ENCODE assay signal across 16 mouse cellular contexts in genomic region chr14:55348098-55348497, GRCm38 (mm10).
DNase-seq lines count a peak whose midpoint lies in the region; ATAC-seq lines count a peak whose summit lies in the region.
"Had no signal": no experiment of that assay in that cellular context is flagged by ENCODE, and none has a peak within 500 bp of the region (broad histone marks: within the 10 kb centered on the region; RNA-seq: fewer than 3 reads in every experiment).

No protein-coding gene starts in this region.

- H3K4me3 ChIP-seq in intestine, embryonic 16.5 days (ENCODE audit: low read length): no peak overlapping the region
- H3K4me3 ChIP-seq: embryonic facial prominence, embryonic 12.5 days; hindbrain, embryonic 13.5 days; liver, embryonic 15.5 days; neural tube, embryonic 12.5 days had no signal

- peak; percentile 48 for DNase-seq in layer of hippocampus, adult 9-11 months
- no peak for DNase-seq in layer of hippocampus, adult 9-10 months (ENCODE audit: low spot score)
- DNase-seq in cerebellum, adult 11-12 months: peak; percentile 92
- DNase-seq in cerebellum, postnatal 10 days: peak; percentile 86 to 89
- peak; percentile 39 for DNase-seq in telencephalon, adult 2 months (ENCODE audit: low read depth, low spot score)
- DNase-seq in kidney, adult 8-10 months: no peak
- DNase-seq: gastrocnemius, postnatal 10 days; lung, postnatal 10 days; thymus, postnatal 14 days had no signal

- H3K4me2 ChIP-seq in intestine, embryonic 16.5 days (ENCODE audit: low read depth, low read length): no peak overlapping the region
- H3K4me2 ChIP-seq: embryonic facial prominence, embryonic 12.5 days; hindbrain, embryonic 13.5 days; liver, embryonic 15.5 days; neural tube, embryonic 12.5 days had no signal

- H3K9me3 ChIP-seq in intestine, embryonic 16.5 days (ENCODE audit: control insufficient read depth, low read length): no peaks in the 10 kb centered on the region
- H3K9me3 ChIP-seq: embryonic facial prominence, embryonic 12.5 days; hindbrain, embryonic 13.5 days; liver, embryonic 15.5 days; neural tube, embryonic 12.5 days had no signal

- ATAC-seq in intestine, embryonic 16.5 days: no peak
- ATAC-seq: intestine, postnatal 0 days had no signal

- H3K27ac ChIP-seq in intestine, embryonic 16.5 days (ENCODE audit: low read length): no peak overlapping the region
- H3K27ac ChIP-seq: embryonic facial prominence, embryonic 12.5 days; hindbrain, embryonic 13.5 days; kidney, postnatal 0 days; liver, embryonic 15.5 days; neural tube, embryonic 12.5 days had no signal

- WGBS in intestine, embryonic 16.5 days: 87% methylated on average over 4 of the region's 4 CpGs

- no peaks in the 10 kb centered on the region for H3K4me1 ChIP-seq in intestine, embryonic 16.5 days (ENCODE audit: control insufficient read depth, insufficient read depth, low read length)
- H3K4me1 ChIP-seq: embryonic facial prominence, embryonic 12.5 days; hindbrain, embryonic 13.5 days; neural tube, embryonic 12.5 days had no signal

- no peak overlapping the region for H3K9ac ChIP-seq in intestine, embryonic 16.5 days (ENCODE audit: low read depth, low read length)
- H3K9ac ChIP-seq: embryonic facial prominence, embryonic 12.5 days; hindbrain, embryonic 13.5 days; liver, embryonic 15.5 days; neural tube, embryonic 12.5 days had no signal

- no peaks in the 10 kb centered on the region for H3K36me3 ChIP-seq in intestine, embryonic 16.5 days (ENCODE audit: control insufficient read depth, insufficient read depth, low read length)
- H3K36me3 ChIP-seq: embryonic facial prominence, embryonic 12.5 days; hindbrain, embryonic 13.5 days; liver, embryonic 15.5 days; neural tube, embryonic 12.5 days had no signal

- no peaks in the 10 kb centered on the region for H3K27me3 ChIP-seq in intestine, embryonic 16.5 days (replicated peaks; ENCODE audit: control insufficient read depth, insufficient read depth, low read length)
- H3K27me3 ChIP-seq: embryonic facial prominence, embryonic 12.5 days; hindbrain, embryonic 13.5 days; liver, embryonic 15.5 days; neural tube, embryonic 12.5 days had no signal

Comparison
In these comparisons a context has a peak if more than half of its experiments do, and no peak if none do; other contexts are left out.
1. DNase-seq: peak in layer of hippocampus, adult 9-11 months (single experiment), cerebellum, adult 11-12 months (single experiment), cerebellum, postnatal 10 days (2 of 2) and telencephalon, adult 2 months (single experiment); none in layer of hippocampus, adult 9-10 months (single experiment) and kidney, adult 8-10 months (0 of 2).